Mouse (Mus musculus): ENCODE measurements at regions not wholly inside any gene's neighbourhood (a gene's known extent, or its start where the extent isn't known, plus 50 kb on each side); places are given as distances from the start of the nearest gene placed in this dataset.
A peak's percentile ranks its signal among the peaks of the same experiment; 100 is the strongest.

DNA sequence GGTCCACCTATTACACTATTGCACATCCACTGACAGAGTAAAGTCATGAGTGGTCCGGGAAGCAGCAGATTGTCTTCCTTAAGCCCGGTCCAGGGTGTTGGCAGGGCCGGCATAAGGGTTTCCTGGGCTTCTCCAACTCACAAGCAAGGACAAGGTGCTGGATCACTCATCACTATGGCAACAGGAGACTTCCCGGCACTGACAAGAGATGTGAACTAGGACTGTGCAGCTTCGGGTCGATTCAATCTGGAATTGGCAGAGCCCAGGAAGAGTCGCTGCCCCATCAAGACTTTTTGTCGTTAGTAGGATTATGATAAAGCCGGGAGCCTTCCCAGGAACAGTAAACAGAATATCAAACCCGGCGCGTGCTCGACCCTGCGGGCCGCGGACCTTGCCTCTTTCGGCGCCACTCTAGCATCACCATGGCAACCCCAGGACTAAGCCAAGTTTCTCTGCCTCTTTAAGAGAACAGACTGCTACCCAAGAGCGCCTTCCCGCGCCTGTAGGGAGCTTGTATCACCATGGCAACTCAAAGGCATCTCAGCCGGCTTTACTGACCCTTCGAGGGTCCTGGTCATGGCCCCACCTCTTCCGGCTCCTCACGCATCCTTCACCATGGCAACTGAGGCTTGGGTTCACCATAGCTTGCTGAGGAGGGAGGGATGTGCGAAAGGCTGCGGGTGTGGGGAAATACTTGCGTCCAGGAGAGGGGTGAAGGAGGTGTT lies 103.3 kb upstream of the Tgm3 start:
- WGBS: 2% methylated on average over 28 of the region's 28 CpGs
- Histone ChIP-seq H3K4me3 (ENCODE audit: insufficient read depth, low read depth, low read length) (peak overlapping the region; percentile 70), H3K27ac (ENCODE audit: insufficient read depth, low read depth, low read length) (peak overlapping the region; percentile 62), H3K4me1 (ENCODE audit: control insufficient read depth, insufficient read depth, low read length) (peaks cover 9% of the 10 kb centered on the region)
- TF ChIP-seq CTCF (IDR thresholded peaks at IDR 0.05; ENCODE audit: insufficient read depth, low read depth, low read length) (no peak), POLR2A (IDR thresholded peaks at IDR 0.05; ENCODE audit: insufficient read depth, low read depth, low read length) (no peak)

DNA sequence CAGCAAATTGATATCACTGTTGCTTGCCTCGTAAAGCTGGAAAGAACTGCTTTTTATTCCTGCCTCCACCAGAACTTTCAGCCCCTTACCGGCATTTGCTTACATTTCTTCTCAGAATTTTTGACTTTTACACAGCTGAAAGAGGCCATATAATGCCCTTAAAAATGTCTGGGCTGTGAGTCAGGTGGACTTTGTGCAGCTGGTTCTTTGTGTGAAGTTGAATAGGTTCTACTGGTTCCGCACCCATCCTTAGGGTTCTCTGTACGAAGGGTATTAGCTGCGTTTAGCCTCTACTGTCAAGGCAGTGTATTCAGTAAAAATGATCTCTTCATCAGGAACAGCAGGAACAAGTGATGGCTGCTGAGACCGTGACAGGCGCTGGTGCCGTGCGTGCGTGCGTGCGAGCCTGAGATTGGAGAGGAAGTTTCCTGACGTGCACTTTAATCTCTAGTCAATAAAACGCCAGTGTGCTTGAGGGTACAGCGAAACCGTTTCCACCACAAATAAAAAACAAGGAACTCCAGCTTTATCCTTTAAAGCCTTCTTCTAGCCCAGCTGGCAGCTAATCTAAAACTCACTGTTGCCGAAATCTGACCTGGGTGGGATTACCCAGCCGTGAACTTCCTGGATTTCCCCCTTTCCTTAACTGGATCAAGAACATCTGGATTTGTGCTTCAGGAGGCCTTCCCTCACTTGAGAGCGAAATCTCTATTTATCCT lies 100.8 kb upstream of the Tgm3 start:
- peaks cover 9% of the 10 kb centered on the region for H3K4me1 ChIP-seq (ENCODE audit: control insufficient read depth, insufficient read depth, low read length)
- H3K4me3 ChIP-seq (ENCODE audit: insufficient read depth, low read depth, low read length): no peak overlapping the region
- WGBS: 70% methylated on average over 19 of the region's 19 CpGs
- TF ChIP-seq POLR2A (IDR thresholded peaks at IDR 0.05; ENCODE audit: insufficient read depth, low read depth, low read length) (no peak), CTCF (IDR thresholded peaks at IDR 0.05; ENCODE audit: insufficient read depth, low read depth, low read length) (no peak)
- no peak overlapping the region for H3K27ac ChIP-seq (ENCODE audit: insufficient read depth, low read depth, low read length)

DNA sequence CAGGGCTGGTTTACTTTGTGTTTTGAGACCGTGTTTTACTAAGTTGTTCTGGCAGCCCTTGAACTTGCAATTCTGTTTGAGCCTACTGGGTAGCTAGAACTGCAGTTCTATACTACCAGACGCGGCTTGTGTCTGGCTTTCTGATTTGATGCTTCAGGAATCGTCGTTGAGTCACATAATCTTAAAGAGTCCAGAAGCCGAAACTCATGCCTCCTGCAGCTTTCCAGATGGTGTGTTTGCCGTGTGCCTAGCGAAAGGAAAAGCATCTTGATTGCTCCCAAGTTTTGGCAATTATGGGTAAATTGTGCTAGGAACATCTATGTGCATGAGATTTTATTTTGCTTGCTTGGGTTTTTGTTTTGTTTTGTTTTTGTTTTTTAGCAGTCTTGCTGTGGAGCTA lies 99.6 kb upstream of the Tgm3 start:
- TF ChIP-seq POLR2A (IDR thresholded peaks at IDR 0.05; ENCODE audit: insufficient read depth, low read depth, low read length) (no peak), CTCF (IDR thresholded peaks at IDR 0.05; ENCODE audit: insufficient read depth, low read depth, low read length) (no peak)
- peaks cover 9% of the 10 kb centered on the region for H3K4me1 ChIP-seq (ENCODE audit: control insufficient read depth, insufficient read depth, low read length)
- H3K27ac ChIP-seq (ENCODE audit: insufficient read depth, low read depth, low read length): no peak overlapping the region
- no peak overlapping the region for H3K4me3 ChIP-seq (ENCODE audit: insufficient read depth, low read depth, low read length)
- WGBS: 74% methylated on average over 8 of the region's 8 CpGs

DNA sequence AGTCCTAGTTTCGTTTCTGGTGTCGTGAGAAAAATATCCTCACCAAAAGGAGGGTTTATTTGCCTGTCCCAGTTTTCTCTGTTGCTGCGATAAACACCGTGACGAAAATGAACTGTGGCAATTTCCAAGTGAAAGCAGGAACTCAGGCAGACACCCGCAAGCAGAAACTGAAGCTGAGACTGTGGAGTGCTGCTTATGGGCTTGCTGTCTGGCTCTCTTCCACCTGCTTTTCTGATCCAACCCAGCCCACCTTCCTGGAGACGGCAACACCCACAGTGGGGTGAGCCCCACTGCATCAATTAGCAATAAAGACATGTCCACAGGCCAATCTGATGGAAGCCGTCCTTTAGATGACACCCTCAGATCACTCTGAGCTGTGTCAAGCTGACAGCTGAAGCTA lies 97.9 kb upstream of the Tgm3 start:
- Histone ChIP-seq H3K4me1 (ENCODE audit: control insufficient read depth, insufficient read depth, low read length) (peaks cover 2% of the 10 kb centered on the region), H3K4me3 (ENCODE audit: insufficient read depth, low read depth, low read length) (no peak overlapping the region), H3K27ac (ENCODE audit: insufficient read depth, low read depth, low read length) (no peak overlapping the region)
- 66% methylated on average over 8 of the region's 8 CpGs for WGBS
- TF ChIP-seq POLR2A (IDR thresholded peaks at IDR 0.05; ENCODE audit: insufficient read depth, low read depth, low read length) (no peak), CTCF (IDR thresholded peaks at IDR 0.05; ENCODE audit: insufficient read depth, low read depth, low read length) (no peak)

DNA sequence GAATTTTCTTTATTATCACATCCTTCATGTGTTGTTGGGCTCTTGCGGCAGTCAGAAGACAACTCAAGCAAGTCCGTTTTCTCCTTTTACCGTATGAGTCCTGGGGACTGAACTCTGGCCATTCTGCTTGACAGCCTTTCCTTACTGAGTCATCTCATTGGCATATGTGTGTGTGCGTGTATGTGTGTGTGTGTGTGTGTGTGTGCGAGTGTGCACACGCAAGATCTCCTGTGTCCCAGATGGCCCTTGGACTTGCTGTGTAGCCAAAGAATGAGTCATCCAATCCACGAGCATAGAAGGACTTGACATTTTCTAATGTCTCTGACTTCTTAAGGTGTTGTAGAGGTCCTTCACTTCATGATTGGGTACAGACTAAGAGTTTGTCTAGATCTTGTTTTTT lies 95.7 kb upstream of the Tgm3 start:
- H3K4me3 ChIP-seq (ENCODE audit: insufficient read depth, low read depth, low read length): no peak overlapping the region
- no peak overlapping the region for H3K27ac ChIP-seq (ENCODE audit: insufficient read depth, low read depth, low read length)
- TF ChIP-seq POLR2A (IDR thresholded peaks at IDR 0.05; ENCODE audit: insufficient read depth, low read depth, low read length) (no peak), CTCF (IDR thresholded peaks at IDR 0.05; ENCODE audit: insufficient read depth, low read depth, low read length) (no peak)
- WGBS: 90% methylated on average over 7 of the region's 7 CpGs
- H3K4me1 ChIP-seq (ENCODE audit: control insufficient read depth, insufficient read depth, low read length): no peaks in the 10 kb centered on the region

DNA sequence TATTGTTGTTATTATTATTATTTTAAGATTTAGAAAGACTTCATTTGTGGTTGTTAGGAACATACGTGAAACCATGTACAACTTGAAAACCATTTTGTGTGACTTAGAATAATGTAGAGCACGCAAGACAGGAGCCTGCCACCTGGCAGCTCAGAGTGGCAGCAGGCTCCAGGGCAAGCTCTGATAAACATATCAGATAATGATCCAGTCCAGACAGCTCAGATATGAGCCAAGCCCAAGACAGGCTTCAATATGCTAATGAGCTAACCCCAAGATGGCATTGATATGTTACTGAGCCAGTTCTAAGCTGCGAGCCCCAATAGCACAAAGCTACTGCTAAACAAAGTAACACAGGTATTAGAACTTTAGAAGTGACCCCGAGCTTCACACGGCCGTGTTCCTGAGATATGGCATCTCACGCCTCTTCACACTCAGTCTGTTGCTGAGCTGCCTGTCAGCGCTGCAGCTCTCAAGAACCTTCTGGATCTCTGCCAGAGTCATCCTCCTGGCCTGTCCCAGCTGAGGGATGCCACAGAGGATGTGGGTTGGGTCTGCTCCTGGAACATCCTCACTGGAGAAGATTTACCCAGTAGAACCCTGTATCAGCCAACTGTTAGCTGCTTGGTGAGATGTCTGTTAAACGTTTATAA lies 93.9 kb upstream of the Tgm3 start:
- WGBS: 79% methylated on average over 9 of the region's 9 CpGs
- H3K4me1 ChIP-seq (ENCODE audit: control insufficient read depth, insufficient read depth, low read length): no peaks in the 10 kb centered on the region
- no peak overlapping the region for H3K4me3 ChIP-seq (ENCODE audit: insufficient read depth, low read depth, low read length)
- H3K27ac ChIP-seq (ENCODE audit: insufficient read depth, low read depth, low read length): no peak overlapping the region
- TF ChIP-seq CTCF (IDR thresholded peaks at IDR 0.05; ENCODE audit: insufficient read depth, low read depth, low read length): no peak

DNA sequence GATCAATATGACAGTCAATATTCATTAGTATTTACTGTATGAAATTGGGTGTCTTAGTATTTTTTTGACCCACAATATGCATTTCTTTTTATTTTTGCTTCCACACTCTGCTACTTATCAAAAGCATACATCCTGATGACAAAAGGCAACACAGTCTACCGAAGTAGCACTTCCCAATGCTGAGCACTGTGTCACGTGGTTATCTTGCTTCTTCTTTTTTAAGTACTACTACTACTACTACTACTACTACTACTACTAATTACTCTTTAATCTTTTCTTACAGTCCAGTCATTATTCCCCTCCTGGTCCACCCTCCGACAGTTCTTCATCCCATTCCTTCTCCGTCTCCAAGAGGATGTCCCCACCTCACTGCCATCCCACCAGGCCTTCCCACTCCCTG lies 92.6 kb upstream of the Tgm3 start:
- no peak overlapping the region for H3K4me3 ChIP-seq (ENCODE audit: insufficient read depth, low read depth, low read length)
- H3K27ac ChIP-seq (ENCODE audit: insufficient read depth, low read depth, low read length): no peak overlapping the region
- WGBS: 96% methylated on average over 4 of the region's 4 CpGs
- TF ChIP-seq POLR2A (IDR thresholded peaks at IDR 0.05; ENCODE audit: insufficient read depth, low read depth, low read length) (no peak), CTCF (IDR thresholded peaks at IDR 0.05; ENCODE audit: insufficient read depth, low read depth, low read length) (no peak)
- no peaks in the 10 kb centered on the region for H3K4me1 ChIP-seq (ENCODE audit: control insufficient read depth, insufficient read depth, low read length)

DNA sequence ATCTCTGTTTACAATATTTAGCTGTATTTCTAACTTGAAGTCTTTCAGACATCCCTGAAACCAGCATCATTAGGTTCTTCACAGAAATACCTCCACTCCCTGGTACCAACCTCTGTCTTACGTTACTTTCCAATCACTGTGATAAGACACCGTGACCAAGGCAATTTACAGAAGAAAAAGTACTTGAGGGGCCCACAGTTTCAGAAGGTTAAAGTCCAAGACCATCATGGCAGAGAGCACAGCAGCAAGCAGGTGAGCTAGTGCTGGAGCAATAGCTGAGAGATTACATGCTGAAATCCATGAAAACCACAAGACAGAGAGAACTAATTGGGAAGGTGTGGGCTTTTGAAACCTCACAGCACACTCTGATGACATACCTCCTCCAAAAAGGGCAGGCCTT lies 84.9 kb upstream of the Tgm3 start:
- 91% methylated on average over 2 of the region's 2 CpGs for WGBS
- no peak overlapping the region for H3K27ac ChIP-seq (ENCODE audit: insufficient read depth, low read depth, low read length)
- TF ChIP-seq POLR2A (IDR thresholded peaks at IDR 0.05; ENCODE audit: insufficient read depth, low read depth, low read length): no peak
- no peak for TF ChIP-seq CTCF (IDR thresholded peaks at IDR 0.05; ENCODE audit: insufficient read depth, low read depth, low read length)
- no peaks in the 10 kb centered on the region for H3K4me1 ChIP-seq (ENCODE audit: control insufficient read depth, insufficient read depth, low read length)
- H3K4me3 ChIP-seq (ENCODE audit: insufficient read depth, low read depth, low read length): no peak overlapping the region

DNA sequence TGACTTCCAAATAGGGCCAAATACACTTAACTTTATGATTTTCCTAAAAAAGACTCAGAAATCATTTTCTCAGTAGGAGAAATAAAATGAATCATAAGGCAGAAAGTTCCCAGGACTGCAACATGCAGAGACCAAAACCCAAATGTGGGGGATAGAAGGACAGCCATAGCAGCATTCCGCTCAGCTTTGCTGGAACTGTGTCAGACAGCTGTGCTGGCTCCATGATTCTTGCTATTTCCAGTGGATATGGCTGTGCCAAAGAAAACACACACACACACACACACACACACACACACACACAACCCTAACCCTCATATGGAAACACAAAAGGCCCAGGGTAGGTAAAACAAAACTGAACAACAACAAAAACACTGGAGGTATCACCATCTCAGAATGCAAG lies 78.6 kb upstream of the Tgm3 start:
- Histone ChIP-seq H3K27ac (ENCODE audit: insufficient read depth, low read depth, low read length) (no peak overlapping the region), H3K4me3 (ENCODE audit: insufficient read depth, low read depth, low read length) (no peak overlapping the region), H3K4me1 (ENCODE audit: control insufficient read depth, insufficient read depth, low read length) (no peaks in the 10 kb centered on the region)
- no peak for TF ChIP-seq CTCF (IDR thresholded peaks at IDR 0.05; ENCODE audit: insufficient read depth, low read depth, low read length)
- TF ChIP-seq POLR2A (IDR thresholded peaks at IDR 0.05; ENCODE audit: insufficient read depth, low read depth, low read length): no peak
- 100% methylated on average over 1 of the region's 1 CpGs for WGBS
